Mouse (Mus musculus) erythroblast, embryonic 14.5 days (primary cell): Measurements from ENCODE around the gene Reep1.

Experiments
- GATA1 ChIP-seq: IDR thresholded peaks from 2 replicates; pipeline ENCODE4 v1.6.1; 2012; ENCODE audit warnings: low read length, inconsistent platforms, mixed read lengths
- TAL1 ChIP-seq: IDR thresholded peaks from 3 replicates; pipeline ENCODE4 v1.6.1; 2012; ENCODE audit warnings: low read length, inconsistent platforms, mixed read lengths

GRCm38 (mm10) chr6:71799391-71799790 lies 92.0 kb downstream of the Reep1 start:
- TF ChIP-seq GATA1 (no peak), TAL1 (no peak)
